Comparison of ENCODE assay signal across 28 mouse cellular contexts in genomic region chr5:107162812-107163211, GRCm38 (mm10).
DNase-seq lines count a peak whose midpoint lies in the region; ATAC-seq and TF ChIP-seq lines count a peak whose summit lies in the region.
"Had no signal": no experiment of that assay in that cellular context is flagged by ENCODE, and none has a peak within 500 bp of the region (broad histone marks: within the 10 kb centered on the region; RNA-seq: fewer than 3 reads in every experiment).

No protein-coding gene starts in this region.

- H3K9me3 ChIP-seq in limb, embryonic 13.5 days = no peaks in the 10 kb centered on the region
- no peaks in the 10 kb centered on the region for H3K9me3 ChIP-seq in limb, embryonic 10.5 days (replicated peaks)
- H3K9me3 ChIP-seq in embryonic facial prominence, embryonic 13.5 days = no peaks in the 10 kb centered on the region
- H3K9me3 ChIP-seq in limb, embryonic 14.5 days (ENCODE audit: control insufficient read depth, low read length) = no peaks in the 10 kb centered on the region
- H3K9me3 ChIP-seq: forebrain, embryonic 12.5 days; forebrain, embryonic 15.5 days; heart, embryonic 10.5 days; heart, embryonic 13.5 days had no signal

- WGBS in limb, embryonic 13.5 days = 51% methylated on average over 6 of the region's 6 CpGs
- WGBS in limb, embryonic 10.5 days = 87% methylated on average over 6 of the region's 6 CpGs
- 26% methylated on average over 6 of the region's 6 CpGs for WGBS in embryonic facial prominence, embryonic 13.5 days
- 36% methylated on average over 6 of the region's 6 CpGs for WGBS in limb, embryonic 14.5 days

- ATAC-seq in limb, embryonic 13.5 days (ENCODE audit: low FRiP score, low read depth) = no peak
- no peak for ATAC-seq in embryonic facial prominence, embryonic 13.5 days (ENCODE audit: insufficient number of reproducible peaks, insufficient read depth, low FRiP score, low TSS enrichment, low read depth)
- ATAC-seq in limb, embryonic 14.5 days (ENCODE audit: low FRiP score, low read depth) = no peak
- ATAC-seq: activated CD4-positive, CD25-positive, alpha-beta regulatory T cell, adult 4 months; CD4-positive, CD25-positive, alpha-beta regulatory T cell, adult 4 months; forebrain, embryonic 15.5 days; hindbrain, postnatal 0 days; inflammation-experienced regulatory T-cells, adult 6 months; intestine, embryonic 16.5 days had no signal

- TF ChIP-seq POLR2A in limb, embryonic 14.5 days (IDR thresholded peaks at IDR 0.05; ENCODE audit: borderline replicate concordance, extremely low read depth, insufficient read depth, insufficient read length) = no peak

- intact Hi-C loops in left cerebral cortex, postnatal 14 days (cut with DNase I) = no loop called here

- H3K4me2 ChIP-seq in limb, embryonic 13.5 days (replicated peaks) = no peak overlapping the region; the same call in 1 of the 2 replicates
- H3K4me2 ChIP-seq in embryonic facial prominence, embryonic 13.5 days = no peak overlapping the region
- H3K4me2 ChIP-seq in limb, embryonic 14.5 days (replicated peaks; ENCODE audit: low read depth, low read length, severe bottlenecking) = no peak overlapping the region
- H3K4me2 ChIP-seq: forebrain, embryonic 12.5 days; forebrain, embryonic 15.5 days; heart, embryonic 13.5 days; hindbrain, embryonic 14.5 days had no signal

- H3K36me3 ChIP-seq in limb, embryonic 13.5 days = no peaks in the 10 kb centered on the region
- no peaks in the 10 kb centered on the region for H3K36me3 ChIP-seq in limb, embryonic 10.5 days
- H3K36me3 ChIP-seq in embryonic facial prominence, embryonic 13.5 days = no peaks in the 10 kb centered on the region
- no peaks in the 10 kb centered on the region for H3K36me3 ChIP-seq in limb, embryonic 14.5 days (ENCODE audit: control insufficient read depth, insufficient read depth, low read length)
- H3K36me3 ChIP-seq: forebrain, embryonic 12.5 days; forebrain, embryonic 15.5 days; heart, embryonic 13.5 days had no signal

- H3K27me3 ChIP-seq in limb, embryonic 13.5 days = no peaks in the 10 kb centered on the region
- no peaks in the 10 kb centered on the region for H3K27me3 ChIP-seq in limb, embryonic 10.5 days (ENCODE audit: low read depth, poor library complexity, severe bottlenecking)
- no peaks in the 10 kb centered on the region for H3K27me3 ChIP-seq in embryonic facial prominence, embryonic 13.5 days
- H3K27me3 ChIP-seq in limb, embryonic 14.5 days (ENCODE audit: control insufficient read depth, insufficient read depth, low read length) = no peaks in the 10 kb centered on the region
- H3K27me3 ChIP-seq: heart, embryonic 13.5 days had no signal

- DNase-seq in limb, embryonic 10.5 days (ENCODE audit: low spot score) = no peak
- peak; percentile 44 for DNase-seq in limb, embryonic 14.5 days (ENCODE audit: low spot score)
- DNase-seq in layer of hippocampus, adult 9-11 months = no peak
- no peak for DNase-seq in left cerebral cortex, postnatal 14 days (ENCODE audit: low spot score in 2 of 2)
- DNase-seq: adrenal gland, adult 8-10 months; adrenal gland, postnatal 25 days; cerebellum, adult 11-12 months; cerebellum, adult 8-10 months; cerebellum, postnatal 10 days; cerebellum, postnatal 36 days; embryo, embryonic 11 days; gastrocnemius, postnatal 36 days; heart, adult 2 months; heart, postnatal 14 days; heart, postnatal 4 days had no signal

- peak overlapping the region; percentile 52; the same call in 1 of the 2 replicates for H3K27ac ChIP-seq in limb, embryonic 13.5 days
- no peak overlapping the region for H3K27ac ChIP-seq in limb, embryonic 10.5 days
- peak overlapping the region; percentile 35; the same call in 1 of the 2 replicates for H3K27ac ChIP-seq in embryonic facial prominence, embryonic 13.5 days
- H3K27ac ChIP-seq in limb, embryonic 14.5 days (replicated peaks; ENCODE audit: low read depth, low read length) = peak overlapping the region; percentile 43; the same call in 1 of the 2 replicates
- H3K27ac ChIP-seq: forebrain, embryonic 12.5 days; forebrain, embryonic 15.5 days; heart, adult 2 months; heart, embryonic 10.5 days; heart, embryonic 13.5 days; hindbrain, embryonic 14.5 days; hindbrain, postnatal 0 days had no signal

- no peak overlapping the region for H3K9ac ChIP-seq in limb, embryonic 13.5 days
- no peak overlapping the region for H3K9ac ChIP-seq in embryonic facial prominence, embryonic 13.5 days
- H3K9ac ChIP-seq in limb, embryonic 14.5 days (ENCODE audit: low read depth, low read length, severe bottlenecking) = no peak overlapping the region
- H3K9ac ChIP-seq: forebrain, embryonic 12.5 days; forebrain, embryonic 15.5 days; heart, embryonic 13.5 days; hindbrain, embryonic 14.5 days had no signal

- H3K4me1 ChIP-seq in limb, embryonic 13.5 days = peaks cover 79% of the 10 kb centered on the region
- H3K4me1 ChIP-seq in limb, embryonic 10.5 days = peaks cover 62% of the 10 kb centered on the region
- peaks cover 80% of the 10 kb centered on the region for H3K4me1 ChIP-seq in embryonic facial prominence, embryonic 13.5 days
- H3K4me1 ChIP-seq in limb, embryonic 14.5 days (ENCODE audit: control insufficient read depth, insufficient read depth, low read length) = peaks cover 72% of the 10 kb centered on the region

- no peak overlapping the region for H3K4me3 ChIP-seq in limb, embryonic 13.5 days
- no peak overlapping the region for H3K4me3 ChIP-seq in limb, embryonic 10.5 days
- H3K4me3 ChIP-seq in embryonic facial prominence, embryonic 13.5 days = no peak overlapping the region
- H3K4me3 ChIP-seq in limb, embryonic 14.5 days (replicated peaks; ENCODE audit: low read length) = no peak overlapping the region
- H3K4me3 ChIP-seq: erythroblast, embryonic 14.5 days; forebrain, embryonic 12.5 days; forebrain, embryonic 15.5 days; heart, adult 2 months; heart, embryonic 10.5 days; heart, embryonic 13.5 days had no signal
